In genomic region chr2:38712076-38712768, GRCm38 (mm10) we compare ENCODE assay signal across 8 mouse cellular contexts. TPM values are rescaled to one million over a fixed set of nuclear protein-coding genes. Genes with fewer than 3 reads are reported as not detected.
A peak's percentile ranks its signal among the peaks of the same experiment; 100 is the strongest.
DNase-seq lines count a peak whose midpoint lies in the region; ATAC-seq and TF ChIP-seq lines count a peak whose summit lies in the region.
"Had no signal": no experiment of that assay in that cellular context is flagged by ENCODE, and none has a peak within 500 bp of the region (broad histone marks: within the 10 kb centered on the region; RNA-seq: fewer than 3 reads in every experiment).

No protein-coding gene starts in this region.

- peak overlapping the region; percentile 55 for H3K4me2 ChIP-seq in lung, postnatal 0 days (replicated peaks; ENCODE audit: low read depth, low read length)
- H3K4me2 ChIP-seq in forebrain, postnatal 0 days (ENCODE audit: low read depth), result peak overlapping the region; percentile 36
- H3K4me2 ChIP-seq in liver, embryonic 13.5 days, result peak overlapping the region; percentile 44
- peak overlapping the region; percentile 45 for H3K4me2 ChIP-seq in stomach, postnatal 0 days (replicated peaks; ENCODE audit: low read depth)

- no peaks in the 10 kb centered on the region for H3K9me3 ChIP-seq in lung, postnatal 0 days (ENCODE audit: low read length)
- H3K9me3 ChIP-seq in forebrain, postnatal 0 days (ENCODE audit: low read length), result no peaks in the 10 kb centered on the region
- no peaks in the 10 kb centered on the region for H3K9me3 ChIP-seq in liver, embryonic 13.5 days (replicated peaks)
- H3K9me3 ChIP-seq in stomach, postnatal 0 days (ENCODE audit: control insufficient read depth, low read length), result no peaks in the 10 kb centered on the region

- ATAC-seq in lung, postnatal 0 days, result no peak
- no peak; the same call in 1 of the 2 replicates for ATAC-seq in forebrain, postnatal 0 days
- ATAC-seq in liver, embryonic 13.5 days (ENCODE audit: low read depth), result no peak
- peak; percentile 36; the same call in 1 of the 2 replicates for ATAC-seq in stomach, postnatal 0 days (ENCODE audit: low FRiP score, low TSS enrichment)
- ATAC-seq in inflammation-experienced regulatory T-cells, adult 6 months, result no peak

- H3K9ac ChIP-seq in lung, postnatal 0 days (replicated peaks; ENCODE audit: low read depth), result no peak overlapping the region
- no peak overlapping the region for H3K9ac ChIP-seq in forebrain, postnatal 0 days
- H3K9ac ChIP-seq in liver, embryonic 13.5 days, result no peak overlapping the region
- no peak overlapping the region for H3K9ac ChIP-seq in stomach, postnatal 0 days (ENCODE audit: low read length)

- H3K4me1 ChIP-seq in lung, postnatal 0 days (ENCODE audit: insufficient read depth, low read depth, low read length), result no peaks in the 10 kb centered on the region
- H3K4me1 ChIP-seq in forebrain, postnatal 0 days (ENCODE audit: insufficient read depth), result 0 out of 2 replicates have a peak, but pooled peaks cover 3% of the 10 kb centered on the region
- peaks cover 17% of the 10 kb centered on the region for H3K4me1 ChIP-seq in liver, embryonic 13.5 days (replicated peaks)
- H3K4me1 ChIP-seq in stomach, postnatal 0 days (replicated peaks; ENCODE audit: control insufficient read depth, insufficient read depth), result 0 out of 2 replicates have a peak, but pooled peaks cover 3% of the 10 kb centered on the region

- no peak for DNase-seq in lung, postnatal 0 days (ENCODE audit: low spot score)
- DNase-seq in lung, adult 18-20 months, result no peak
- no peak for DNase-seq in forebrain, postnatal 0 days
- no peak for DNase-seq in liver, embryonic 13.5 days
- DNase-seq in stomach, postnatal 0 days (ENCODE audit: low spot score), result no peak
- no peak for DNase-seq in layer of hippocampus, postnatal 25 days (ENCODE audit: extremely low spot score in 1 of 2, low spot score in 1 of 2)

- WGBS in lung, postnatal 0 days, result 9% methylated on average over 41 of the region's 58 CpGs
- 6% methylated on average over 56 of the region's 58 CpGs for WGBS in forebrain, postnatal 0 days
- WGBS in liver, embryonic 13.5 days (ENCODE audit: insufficient replicate concordance), result 14% methylated on average over 33 of the region's 58 CpGs
- WGBS in stomach, postnatal 0 days, result 23% methylated on average over 27 of the region's 58 CpGs

- no peak for TF ChIP-seq EP300 in lung, postnatal 0 days (IDR thresholded peaks at IDR 0.05)
- no peak for TF ChIP-seq EP300 in stomach, postnatal 0 days (optimal IDR thresholded peaks at IDR 0.05)

- H3K27ac ChIP-seq in lung, postnatal 0 days (ENCODE audit: low read length), result no peak overlapping the region
- no peak overlapping the region for H3K27ac ChIP-seq in forebrain, postnatal 0 days (ENCODE audit: low read depth, low read length)
- no peak overlapping the region for H3K27ac ChIP-seq in liver, embryonic 13.5 days
- no peak overlapping the region for H3K27ac ChIP-seq in stomach, postnatal 0 days (replicated peaks)

- H3K36me3 ChIP-seq in lung, postnatal 0 days (ENCODE audit: insufficient read depth, low read length), result no peaks in the 10 kb centered on the region
- H3K36me3 ChIP-seq in forebrain, postnatal 0 days (ENCODE audit: insufficient read depth), result no peaks in the 10 kb centered on the region
- H3K36me3 ChIP-seq in liver, embryonic 13.5 days, result no peaks in the 10 kb centered on the region
- no peaks in the 10 kb centered on the region for H3K36me3 ChIP-seq in stomach, postnatal 0 days (ENCODE audit: control insufficient read depth, insufficient read depth, low read length)

- no peak for TF ChIP-seq CTCF in lung, postnatal 0 days (IDR thresholded peaks at IDR 0.05)
- TF ChIP-seq CTCF in forebrain, postnatal 0 days (IDR thresholded peaks at IDR 0.05; ENCODE audit: low read depth), result no peak
- TF ChIP-seq CTCF in stomach, postnatal 0 days (IDR thresholded peaks at IDR 0.05; ENCODE audit: low read depth), result no peak

- H3K4me3 ChIP-seq in lung, postnatal 0 days (ENCODE audit: low read depth, low read length), result peak overlapping the region; percentile 31
- peak overlapping the region; percentile 20; the same call in 1 of the 2 replicates for H3K4me3 ChIP-seq in forebrain, postnatal 0 days (ENCODE audit: low read depth, low read length)
- H3K4me3 ChIP-seq in liver, embryonic 13.5 days (replicated peaks), result peak overlapping the region; percentile 37
- H3K4me3 ChIP-seq in stomach, postnatal 0 days (ENCODE audit: low read depth, low read length), result peak overlapping the region; percentile 29

- H3K27me3 ChIP-seq in lung, postnatal 0 days (replicated peaks; ENCODE audit: insufficient read depth, low read length), result peaks cover 61% of the 10 kb centered on the region
- H3K27me3 ChIP-seq in forebrain, postnatal 0 days (ENCODE audit: insufficient read depth, low read length), result peaks cover 58% of the 10 kb centered on the region
- peaks cover 76% of the 10 kb centered on the region for H3K27me3 ChIP-seq in liver, embryonic 13.5 days
- peaks cover 3% of the 10 kb centered on the region; the same call in 1 of the 2 replicates for H3K27me3 ChIP-seq in stomach, postnatal 0 days (ENCODE audit: control insufficient read depth, insufficient read depth, low read length)

RNA-seq across cellular contexts. Expression of gene Nr5a1, which starts 2.1 kb away (rescaled TPM):
- polyA plus RNA-seq in lung, postnatal 0 days (2015; fragmentation: Nextera tagmentation; extraction: Ambion mirVana), result 0.08 and 0.15 TPM in 2 replicates
- 0.23 and 1.3 TPM in 2 replicates for total RNA-seq in forebrain, postnatal 0 days (2014; rRNA removed)
- polyA plus RNA-seq in forebrain, postnatal 0 days (2015; fragmentation: Nextera tagmentation; extraction: Ambion mirVana), result 0.45 TPM in 1 of 2 replicates, not detected in the other
- not detected in 2 replicates for polyA plus RNA-seq in liver, embryonic 13.5 days (2015; fragmentation: Nextera tagmentation; extraction: Ambion mirVana)
- polyA plus RNA-seq in stomach, postnatal 0 days (2015; fragmentation: Nextera tagmentation; extraction: Ambion mirVana), result 0.28 and 0.33 TPM in 2 replicates
- polyA plus RNA-seq in inflammation-experienced regulatory T-cells, adult 6 months (2017; shearing (Covaris generic)), result not detected
- not detected for total RNA-seq in layer of hippocampus, postnatal 25 days (2021)
- total RNA-seq: neutrophil, adult 5-6 weeks had no signal
